Mouse (Mus musculus) C2C12 (cell line): ENCODE results near the gene Rap2a. TPM values are rescaled to one million over a fixed set of nuclear protein-coding genes. Genes with fewer than 3 reads are reported as not detected.

ENCODE experiments used
- H3K27me3 ChIP-seq: one replicate; pipeline ENCODE4 v1.6.1; 2011; ENCODE audit not compliant: control insufficient read depth, insufficient read depth, insufficient read length
- H3K36me3 ChIP-seq: one replicate; pipeline ENCODE4 v1.6.1; 2011; ENCODE audit not compliant: control insufficient read depth, insufficient read depth
- H3K4me3 ChIP-seq: one replicate; pipeline ENCODE4 v1.5.1; 2011; ENCODE audit warnings: mild to moderate bottlenecking, control low read depth; ENCODE audit not compliant: poor library complexity, insufficient read depth, severe bottlenecking
- H3K79me2 ChIP-seq: one replicate; pipeline ENCODE4 v1.6.1; 2011; ENCODE audit not compliant: control insufficient read depth, insufficient read depth
- H3K79me3 ChIP-seq: one replicate; pipeline ENCODE4 v1.6.1; 2011; ENCODE audit warnings: low read depth, control low read depth
- H3ac ChIP-seq: one replicate; pipeline ENCODE3; 2011; ENCODE audit warnings: low read depth; ENCODE audit not compliant: control insufficient read depth, insufficient read length
- CEBPB ChIP-seq: IDR thresholded peaks from one replicate; pipeline ENCODE4 v1.6.1; 2011; ENCODE audit warnings: low read depth, mild to moderate bottlenecking, control low read depth, moderate library complexity
- CTCF ChIP-seq: IDR thresholded peaks from one replicate; pipeline ENCODE4 v1.5.1; 2011; ENCODE audit not compliant: control insufficient read depth, insufficient read depth, insufficient read length
- FOSL1 ChIP-seq: IDR thresholded peaks from one replicate; pipeline ENCODE4 v1.8.0; 2011; ENCODE audit warnings: mild to moderate bottlenecking, low read length; ENCODE audit not compliant: poor library complexity, insufficient read depth, severe bottlenecking
- MAX ChIP-seq: IDR thresholded peaks from one replicate; pipeline ENCODE4 v1.6.1; 2011; ENCODE audit warnings: mild to moderate bottlenecking, control low read depth
- MYOD1 ChIP-seq: IDR thresholded peaks from one replicate; pipeline ENCODE4 v1.6.1; 2011; ENCODE audit warnings: low read depth; ENCODE audit not compliant: control insufficient read depth, insufficient read length
- MYOG ChIP-seq: IDR thresholded peaks from one replicate; pipeline ENCODE4 v1.6.1; 2011; ENCODE audit not compliant: control insufficient read depth, insufficient read length; ENCODE audit errors: extremely low read depth
- USF1 ChIP-seq: IDR thresholded peaks from one replicate; pipeline ENCODE4 v1.6.1; 2011; ENCODE audit warnings: low read depth, mild to moderate bottlenecking, control low read depth, moderate library complexity
- polyA plus RNA-seq: library from polyadenylated mRNA; unstranded; fragments of >200 nt; fragmentation: generic; extraction: Trizol; gene quantifications from one replicate; pipeline ENCODE4 v1.2.1, GENCODE M21; 2012; ENCODE audit warnings: missing spikeins

The Rap2a gene
- polyA plus RNA-seq, 1 experiment: 11.8 TPM

- Histone ChIP-seq H3K27me3 (no peaks in the 10 kb centered on the region), H3K4me3 (no peak overlapping the region), H3K36me3 (peaks cover 13% of the 10 kb centered on the region), H3K79me3 (no peaks in the 10 kb centered on the region), H3K79me2 (no peaks in the 10 kb centered on the region), H3ac (no peak overlapping the region)
- TF ChIP-seq CTCF (no peak), USF1 (no peak), MYOG (no peak), MYOD1 (no peak), CEBPB (no peak), FOSL1 (no peak), MAX (no peak)
These were observed 31.1 kb downstream of the Rap2a start for GRCm38 (mm10) chr14:120509366-120509640.

GRCm38 (mm10) chr14:120511821-120512220 is 33.6 kb downstream of the Rap2a start:
- H3K27me3 ChIP-seq: no peaks in the 10 kb centered on the region
- TF ChIP-seq CTCF (no peak), MAX (no peak), FOSL1 (no peak), CEBPB (no peak), MYOG (no peak), USF1 (no peak), MYOD1 (no peak)
- H3K4me3 ChIP-seq: no peak overlapping the region
- H3K79me2 ChIP-seq: no peaks in the 10 kb centered on the region
- H3ac ChIP-seq: no peak overlapping the region
- no peaks in the 10 kb centered on the region for H3K79me3 ChIP-seq
- H3K36me3 ChIP-seq: no peaks in the 10 kb centered on the region

DNA sequence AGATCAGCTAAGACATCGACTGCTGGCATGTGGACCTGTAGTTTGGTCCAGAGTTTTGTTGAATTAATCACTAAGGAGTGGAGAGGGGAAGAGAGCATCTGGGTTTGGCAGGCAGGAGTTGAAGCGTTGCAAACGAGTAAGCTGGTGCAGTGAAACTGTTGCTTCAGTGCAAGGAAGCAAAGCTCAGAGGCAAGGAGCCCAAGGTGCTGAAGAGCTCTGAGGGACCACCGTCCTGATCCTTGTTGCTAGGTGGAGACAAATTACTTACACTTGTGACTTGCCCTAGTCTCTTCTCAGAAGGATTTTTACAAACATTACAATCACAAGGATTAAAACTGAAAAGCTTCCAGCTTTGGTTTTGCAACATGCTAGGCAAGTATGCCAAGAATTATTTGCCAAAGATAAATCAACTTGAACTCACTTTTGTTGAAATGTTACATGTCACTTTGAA is 36.6 kb downstream of the Rap2a start:
- Histone ChIP-seq H3ac (no peak overlapping the region), H3K36me3 (no peaks in the 10 kb centered on the region), H3K4me3 (no peak overlapping the region), H3K27me3 (no peaks in the 10 kb centered on the region), H3K79me2 (no peaks in the 10 kb centered on the region), H3K79me3 (no peaks in the 10 kb centered on the region)
- TF ChIP-seq CTCF (no peak), USF1 (no peak), MYOD1 (no peak), MAX (no peak), MYOG (no peak), FOSL1 (no peak), CEBPB (no peak)

GRCm38 (mm10) chr14:120515376-120515775 is 37.1 kb downstream of the Rap2a start:
- no peaks in the 10 kb centered on the region for H3K79me2 ChIP-seq
- no peaks in the 10 kb centered on the region for H3K79me3 ChIP-seq
- H3ac ChIP-seq: no peak overlapping the region
- no peaks in the 10 kb centered on the region for H3K27me3 ChIP-seq
- no peak overlapping the region for H3K4me3 ChIP-seq
- TF ChIP-seq USF1: no peak
- no peak for TF ChIP-seq CEBPB
- TF ChIP-seq FOSL1: no peak
- no peaks in the 10 kb centered on the region for H3K36me3 ChIP-seq

GRCm38 (mm10) chr14:120518706-120519105 is 40.5 kb downstream of the Rap2a start:
- no peak for TF ChIP-seq MAX
- no peak for TF ChIP-seq CTCF
- TF ChIP-seq MYOD1: no peak
- no peak for TF ChIP-seq FOSL1
- TF ChIP-seq USF1: no peak
- TF ChIP-seq CEBPB: no peak
- no peak for TF ChIP-seq MYOG
- Histone ChIP-seq H3K79me3 (no peaks in the 10 kb centered on the region), H3K79me2 (no peaks in the 10 kb centered on the region), H3ac (no peak overlapping the region), H3K27me3 (no peaks in the 10 kb centered on the region), H3K4me3 (no peak overlapping the region), H3K36me3 (no peaks in the 10 kb centered on the region)

GRCm38 (mm10) chr14:120519921-120520320 is 41.7 kb downstream of the Rap2a start:
- no peak overlapping the region for H3ac ChIP-seq

More at GRCm38 (mm10) chr14:120519921-120520320, 41.7 kb downstream of the Rap2a start:
- H3K79me3 ChIP-seq: no peaks in the 10 kb centered on the region
- TF ChIP-seq CEBPB (no peak), MYOG (no peak), FOSL1 (no peak), MYOD1 (no peak)
- no peaks in the 10 kb centered on the region for H3K79me2 ChIP-seq
- H3K27me3 ChIP-seq: no peaks in the 10 kb centered on the region
- no peaks in the 10 kb centered on the region for H3K36me3 ChIP-seq
- no peak overlapping the region for H3K4me3 ChIP-seq
